Mouse (Mus musculus) embryonic facial prominence, embryonic 14.5 days (tissue): ENCODE measurements around the gene Tmem139. TPM values are rescaled to one million over a fixed set of nuclear protein-coding genes. Genes with fewer than 3 reads are reported as not detected.
A peak's percentile ranks its signal among the peaks of the same experiment; 100 is the strongest.

Experiments used
- ATAC-seq: fragments of 200-750 bp; cut with Nextera tagmentation; 2 replicates; pipeline ENCODE4 v1.8.0; 2017; ENCODE audit warnings: low read depth, moderate number of reproducible peaks, moderate TSS enrichment
- DNase-seq: peaks from one replicate; pipeline ENCODE4 v3.0.0-alpha.2; 2015; ENCODE audit warnings: low spot score
- H3K27ac ChIP-seq: fragments of 300-500 bp; sonication (generic); replicated peaks from 2 replicates; pipeline ENCODE4 v1.5.1; 2014; ENCODE audit warnings: low read depth, mild to moderate bottlenecking, low read length, moderate library complexity
- H3K27me3 ChIP-seq: fragments of 300-500 bp; sonication (generic); replicated peaks from 2 replicates; pipeline ENCODE4 v1.6.1; 2014; ENCODE audit warnings: low read length; ENCODE audit not compliant: control insufficient read depth, insufficient read depth
- H3K36me3 ChIP-seq: fragments of 300-500 bp; sonication (generic); 2 replicates; pipeline ENCODE4 v1.6.1; 2014; ENCODE audit warnings: low read length, mixed read lengths; ENCODE audit not compliant: control insufficient read depth, insufficient read depth
- H3K4me1 ChIP-seq: fragments of 300-500 bp; sonication (generic); 2 replicates; pipeline ENCODE4 v1.6.1; 2014; ENCODE audit warnings: antibody characterized with exemption, low read length; ENCODE audit not compliant: control insufficient read depth, insufficient read depth
- H3K4me2 ChIP-seq: fragments of 300-500 bp; sonication (generic); 2 replicates; pipeline ENCODE4 v1.6.1; 2014; ENCODE audit warnings: low read depth, mild to moderate bottlenecking, low read length, moderate library complexity, mixed read lengths
- H3K4me3 ChIP-seq: fragments of 300-500 bp; sonication (generic); 2 replicates; pipeline ENCODE4 v1.5.1; 2014; ENCODE audit warnings: low read depth, mild to moderate bottlenecking, low read length
- H3K9ac ChIP-seq: fragments of 300-500 bp; sonication (generic); 2 replicates; pipeline ENCODE4 v1.6.1; 2014; ENCODE audit warnings: low read depth, mild to moderate bottlenecking, low read length, moderate library complexity, mixed read lengths
- H3K9me3 ChIP-seq: fragments of 300-500 bp; sonication (generic); 2 replicates; pipeline ENCODE4 v1.6.1; 2016; ENCODE audit warnings: low read length; ENCODE audit not compliant: control insufficient read depth
- WGBS: fragments of 180-500 bp; shearing (Covaris S2); extraction: QIAGEN DNeasy Blood & Tissue Kit; methylation state at CpG from one replicate; pipeline ENCODE4 v1.1.7; 2014; 5-methylcytosine and 5-hydroxymethylcytosine counted together
- polyA plus RNA-seq: library from polyadenylated mRNA; unstranded; fragments of >200 nt; fragmentation: Nextera tagmentation; extraction: Ambion mirVana; gene quantifications from 2 replicates; pipeline ENCODE4 v1.2.1, GENCODE M21; 2014

Tmem139 gene
- polyA plus RNA-seq, 1 experiment from 2014 or later = 0.89 TPM

GRCm38 (mm10) chr6:42295549-42296094 is 33.9 kb downstream of the Tmem139 start:
- 64% methylated on average over 3 of the region's 3 CpGs for WGBS
- DNase-seq (peak; percentile 7), ATAC-seq (no peak)
- Histone ChIP-seq H3K36me3 (no peaks in the 10 kb centered on the region), H3K4me3 (no peak overlapping the region), H3K4me2 (no peak overlapping the region), H3K9ac (no peak overlapping the region), H3K4me1 (no peaks in the 10 kb centered on the region), H3K9me3 (no peaks in the 10 kb centered on the region), H3K27ac (no peak overlapping the region), H3K27me3 (no peaks in the 10 kb centered on the region)

GRCm38 (mm10) chr6:42299362-42299761 is 37.6 kb downstream of the Tmem139 start:
- H3K36me3 ChIP-seq = no peaks in the 10 kb centered on the region
- no peak overlapping the region for H3K27ac ChIP-seq
- H3K27me3 ChIP-seq = no peaks in the 10 kb centered on the region
- ATAC-seq (no peak), DNase-seq (no peak)
- H3K4me1 ChIP-seq = no peaks in the 10 kb centered on the region
- H3K9ac ChIP-seq = no peak overlapping the region
- H3K9me3 ChIP-seq = no peaks in the 10 kb centered on the region
- no peak overlapping the region for H3K4me3 ChIP-seq
- WGBS = 77% methylated on average over 5 of the region's 5 CpGs
- no peak overlapping the region for H3K4me2 ChIP-seq

GRCm38 (mm10) chr6:42309816-42310378 is 48.1 kb downstream of the Tmem139 start:
- no peaks in the 10 kb centered on the region for H3K36me3 ChIP-seq
- no peak for DNase-seq
- no peaks in the 10 kb centered on the region for H3K27me3 ChIP-seq
- no peak overlapping the region for H3K4me3 ChIP-seq
- H3K9ac ChIP-seq = no peak overlapping the region
- H3K9me3 ChIP-seq = no peaks in the 10 kb centered on the region
- no peak overlapping the region for H3K4me2 ChIP-seq
- H3K27ac ChIP-seq = no peak overlapping the region
- no peaks in the 10 kb centered on the region for H3K4me1 ChIP-seq
- WGBS = 46% methylated on average over 8 of the region's 8 CpGs
- ATAC-seq = no peak

- Histone ChIP-seq H3K4me1 (no peaks in the 10 kb centered on the region), H3K9ac (no peak overlapping the region), H3K36me3 (no peaks in the 10 kb centered on the region), H3K9me3 (no peaks in the 10 kb centered on the region), H3K27ac (no peak overlapping the region), H3K4me3 (no peak overlapping the region), H3K27me3 (no peaks in the 10 kb centered on the region), H3K4me2 (no peak overlapping the region)
- ATAC-seq (no peak), DNase-seq (no peak)
- 84% methylated on average over 2 of the region's 2 CpGs for WGBS
Measured at GRCm38 (mm10) chr6:42310427-42311053, 48.8 kb downstream of the Tmem139 start.

Other genes starting within 250 kb of the Tmem139 start
- not detected in 2 replicates for gene Sva, start 223.6 kb upstream of the Tmem139 start, polyA plus RNA-seq
- not detected in 2 replicates for gene Tas2r139, start 121.0 kb upstream of the Tmem139 start, polyA plus RNA-seq
- gene Tas2r144, start 46.6 kb upstream of the Tmem139 start, polyA plus RNA-seq = not detected in 2 replicates
- gene Gstk1, start 16.0 kb upstream of the Tmem139 start, polyA plus RNA-seq = 15.8 and 18.6 TPM in 2 replicates
- 38.6 and 43.2 TPM in 2 replicates for gene Casp2, start 3.0 kb downstream of the Tmem139 start, polyA plus RNA-seq
- 0.66 and 0.92 TPM in 2 replicates for gene Clcn1, start 24.7 kb downstream of the Tmem139 start, polyA plus RNA-seq
- gene Fam131b, start 62.7 kb downstream of the Tmem139 start, polyA plus RNA-seq = 0.43 and 0.46 TPM in 2 replicates
- gene Zyx, start 87.7 kb downstream of the Tmem139 start, polyA plus RNA-seq = 155 and 156 TPM in 2 replicates
- gene Epha1, start 111.3 kb downstream of the Tmem139 start, polyA plus RNA-seq = 3.8 and 4.3 TPM in 2 replicates
- gene Tas2r143, start 138.3 kb downstream of the Tmem139 start, polyA plus RNA-seq = not detected in 2 replicates
- not detected in 2 replicates for gene Tas2r135, start 143.5 kb downstream of the Tmem139 start, polyA plus RNA-seq
- gene Tas2r126, start 172.6 kb downstream of the Tmem139 start, polyA plus RNA-seq = not detected in 2 replicates
- gene Olfr458, start 203.2 kb downstream of the Tmem139 start, polyA plus RNA-seq = not detected in 2 replicates
- gene Olfr457, start 214.4 kb downstream of the Tmem139 start, polyA plus RNA-seq = not detected in 2 replicates
- gene Olfr456, start 225.2 kb downstream of the Tmem139 start, polyA plus RNA-seq = 0.17 TPM in 1 of 2 replicates, not detected in the other